Mouse (Mus musculus) liver, embryonic 14.5 days (tissue): ENCODE results near the gene Rab25. TPM values are rescaled to one million over a fixed set of nuclear protein-coding genes. Genes with fewer than 3 reads are reported as not detected.

Experiments
- ATAC-seq: fragments of 200-750 bp; cut with Nextera tagmentation; 2 replicates; pipeline ENCODE4 v1.8.0; 2017; ENCODE audit warnings: moderate number of reproducible peaks, mild to moderate bottlenecking, moderate library complexity; ENCODE audit not compliant: insufficient read depth
- DNase-seq, 3 experiments: peaks; one replicate each; pipeline ENCODE4 v3.0.0-alpha.2; 2012 to 2013; ENCODE audit warnings: low read depth in 3 of 3, low spot score in 3 of 3
- H3K27ac ChIP-seq: fragments of 300-500 bp; sonication (generic); 2 replicates; pipeline ENCODE4 v1.5.1; 2014; ENCODE audit warnings: moderate library complexity, mild to moderate bottlenecking, control low read depth, inconsistent platforms
- H3K27me3 ChIP-seq: fragments of 300-500 bp; sonication (generic); 2 replicates; pipeline ENCODE4 v1.6.1; 2014; ENCODE audit warnings: mild to moderate bottlenecking, low read length, moderate library complexity; ENCODE audit not compliant: control insufficient read depth, insufficient read depth
- H3K36me3 ChIP-seq: fragments of 300-500 bp; sonication (generic); replicated peaks from 2 replicates; pipeline ENCODE4 v1.6.1; 2014; ENCODE audit warnings: low read depth; ENCODE audit not compliant: control insufficient read depth, insufficient read depth
- H3K4me1 ChIP-seq, 2 experiments: fragments of 200-500 bp in 1 of 2; fragments of 300-500 bp in 1 of 2; sonication (generic) in 1 of 2; replicated peaks; 2 replicates each; pipeline ENCODE4 v1.6.1; 2012 to 2014; ENCODE audit warnings: antibody characterized with exemption in 1 of 2, inconsistent platforms in 1 of 2, low read length in 1 of 2; ENCODE audit not compliant: control insufficient read depth in 2 of 2, insufficient read depth in 2 of 2
- H3K4me2 ChIP-seq: fragments of 300-500 bp; sonication (generic); 2 replicates; pipeline ENCODE4 v1.6.1; 2014; ENCODE audit warnings: low read depth, mild to moderate bottlenecking, control low read depth, moderate library complexity
- H3K4me3 ChIP-seq, 2 experiments: fragments of 200-500 bp in 1 of 2; fragments of 300-500 bp in 1 of 2; sonication (generic) in 1 of 2; 2 replicates each; pipeline ENCODE4 v1.5.1; 2012 to 2014; ENCODE audit warnings: low read depth in 2 of 2, low read length in 2 of 2, mild to moderate bottlenecking in 2 of 2, control low read depth in 1 of 2, inconsistent platforms in 1 of 2, moderate library complexity in 1 of 2; ENCODE audit not compliant: insufficient read depth in 1 of 2
- H3K9ac ChIP-seq: fragments of 300-500 bp; sonication (generic); replicated peaks from 2 replicates; pipeline ENCODE4 v1.6.1; 2014; ENCODE audit warnings: mild to moderate bottlenecking, control low read depth, moderate library complexity
- H3K9me3 ChIP-seq: fragments of 300-500 bp; sonication (generic); 2 replicates; pipeline ENCODE4 v1.6.1; 2016; ENCODE audit warnings: low read length, mixed read lengths; ENCODE audit not compliant: control insufficient read depth
- CTCF ChIP-seq: IDR thresholded peaks from 2 replicates; pipeline ENCODE4 v1.5.1; 2016; ENCODE audit warnings: antibody characterized with exemption, low read depth, control low read depth
- EP300 ChIP-seq: IDR thresholded peaks from 2 replicates; pipeline ENCODE4 v1.6.1; 2016; ENCODE audit warnings: antibody characterized with exemption, low read depth
- WGBS: fragments of 180-500 bp; shearing (Covaris S2); extraction: QIAGEN DNeasy Blood & Tissue Kit; methylation state at CpG from one replicate; pipeline ENCODE4 v1.1.7; 2014; ENCODE audit not compliant: insufficient replicate concordance; 5-methylcytosine and 5-hydroxymethylcytosine counted together
- microRNA counts: library from miRNA; unstranded; fragments of <30 nt; microRNA quantifications from one replicate; lab custom pipeline; 2016
- microRNA-seq: library from miRNA; unstranded; fragments of <30 nt; microRNA quantifications from one replicate; pipeline ENCODE4, GENCODE M21; 2016
- polyA plus RNA-seq, 2 experiments: library from polyadenylated mRNA; depleted of rRNA in 1 of 2; stranded (reverse) in 1 of 2; unstranded in 1 of 2; fragments of >200 nt; fragmentation: Nextera tagmentation in 1 of 2; extraction: Ambion mirVana in 1 of 2; gene quantifications; 2 replicates each; pipeline versions ENCODE4 v1.2.1 to v1.2.3; 2012 to 2014

Rab25 gene
- polyA plus RNA-seq, 2 experiments: 0.25 to 0.52 TPM

DNA sequence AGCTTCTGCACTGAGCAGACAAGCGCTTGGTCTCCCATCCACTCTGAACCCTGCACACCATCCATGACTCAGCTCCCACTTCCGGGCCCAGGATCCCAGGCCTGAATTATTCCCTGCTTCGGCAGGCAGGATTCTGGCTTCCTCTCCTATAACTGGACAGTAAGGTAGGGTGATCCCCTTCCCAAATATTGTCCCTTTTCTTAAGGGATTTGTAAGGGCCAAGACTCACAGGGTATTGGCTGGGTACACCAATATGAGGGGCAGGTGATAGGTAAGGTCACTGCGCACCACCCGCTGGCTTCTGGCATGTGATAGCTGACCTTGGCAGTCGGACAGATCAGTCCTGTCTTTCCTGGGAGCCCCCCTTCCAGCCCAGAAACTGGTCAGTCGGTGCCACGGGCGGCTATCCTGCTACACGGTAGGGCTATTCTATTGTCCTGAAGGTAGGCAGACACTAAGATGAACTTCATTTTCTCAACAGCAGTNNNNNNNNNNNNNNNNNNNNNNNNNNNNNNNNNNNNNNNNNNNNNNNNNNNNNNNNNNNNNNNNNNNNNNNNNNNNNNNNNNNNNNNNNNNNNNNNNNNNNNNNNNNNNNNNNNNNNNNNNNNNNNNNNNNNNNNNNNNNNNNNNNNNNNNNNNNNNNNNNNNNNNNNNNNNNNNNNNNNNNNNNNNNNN lies 52.2 kb downstream of the Rab25 start:
- H3K36me3 ChIP-seq: peaks cover 35% of the 10 kb centered on the region
- no peaks in the 10 kb centered on the region for H3K27me3 ChIP-seq
- TF ChIP-seq CTCF: no peak
- no peak for TF ChIP-seq EP300
- no peak for ATAC-seq
- DNase-seq: no peak
- H3K4me3 ChIP-seq: 0 out of 4 replicates have a peak overlapping the region, but pooled peaks of 1 of the 2 experiments have one; percentile 33
- H3K27ac ChIP-seq: peak overlapping the region; percentile 94
- H3K4me2 ChIP-seq: peak overlapping the region; percentile 99
- WGBS: 75% methylated on average over 10 of the region's 10 CpGs
- H3K9ac ChIP-seq: peak overlapping the region; percentile 55
- peaks cover 75 to 78% of the 10 kb centered on the region in 2 experiments for H3K4me1 ChIP-seq
- no peaks in the 10 kb centered on the region for H3K9me3 ChIP-seq

DNA sequence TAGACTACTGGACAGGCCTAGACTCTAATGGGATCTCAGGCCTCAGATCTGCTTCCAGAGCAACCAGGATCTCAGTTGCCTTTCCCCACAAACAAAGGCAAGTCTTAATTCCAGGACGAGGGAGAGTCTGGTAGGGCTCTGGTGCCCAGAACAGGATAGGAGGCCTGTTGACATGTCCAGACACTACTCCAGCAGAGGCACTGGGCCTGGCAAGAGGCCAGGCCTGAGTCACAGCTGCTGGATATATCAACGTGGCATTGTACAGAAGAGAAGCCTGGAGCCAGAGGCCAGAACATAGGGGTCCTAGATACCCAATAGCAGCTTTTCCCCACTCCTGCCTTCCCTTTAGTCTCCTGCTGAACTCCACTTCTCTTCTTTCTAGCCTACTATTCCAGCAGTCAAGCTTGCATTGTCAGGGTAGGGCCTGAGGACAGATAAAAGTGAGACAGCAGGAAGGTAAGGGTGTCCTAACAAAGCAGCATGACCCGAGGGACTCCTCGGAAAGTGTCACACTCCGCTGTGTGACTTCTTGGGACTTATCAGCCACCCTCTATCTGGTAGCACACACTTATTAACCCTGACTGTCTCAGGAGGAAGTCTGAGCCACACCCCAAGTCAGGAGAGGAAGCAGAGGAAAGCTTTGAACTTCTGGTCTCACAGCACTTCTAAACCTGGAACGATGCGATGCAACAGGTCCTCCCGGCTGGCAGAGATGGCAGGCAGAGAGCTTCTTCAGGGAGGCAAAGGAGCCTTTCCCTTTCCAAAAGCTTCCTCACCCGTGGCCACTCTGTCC lies 53.1 kb downstream of the Rab25 start:
- peak; percentile 48 for ATAC-seq
- peak overlapping the region; percentile 99 for H3K4me2 ChIP-seq
- TF ChIP-seq CTCF (no peak), EP300 (no peak)
- no peaks in the 10 kb centered on the region for H3K9me3 ChIP-seq
- H3K27ac ChIP-seq: peak overlapping the region; percentile 94
- peak overlapping the region; percentile 55 for H3K9ac ChIP-seq
- peaks cover 72 to 73% of the 10 kb centered on the region in 2 experiments for H3K4me1 ChIP-seq
- H3K36me3 ChIP-seq: peaks cover 34% of the 10 kb centered on the region
- WGBS: 10% methylated on average over 9 of the region's 9 CpGs
- DNase-seq: peak; percentile 65 to 73 (median 72)
- H3K27me3 ChIP-seq: no peaks in the 10 kb centered on the region
- H3K4me3 ChIP-seq: peak overlapping the region; percentile 20 to 33; a peak in 3 of 4 replicates

DNA sequence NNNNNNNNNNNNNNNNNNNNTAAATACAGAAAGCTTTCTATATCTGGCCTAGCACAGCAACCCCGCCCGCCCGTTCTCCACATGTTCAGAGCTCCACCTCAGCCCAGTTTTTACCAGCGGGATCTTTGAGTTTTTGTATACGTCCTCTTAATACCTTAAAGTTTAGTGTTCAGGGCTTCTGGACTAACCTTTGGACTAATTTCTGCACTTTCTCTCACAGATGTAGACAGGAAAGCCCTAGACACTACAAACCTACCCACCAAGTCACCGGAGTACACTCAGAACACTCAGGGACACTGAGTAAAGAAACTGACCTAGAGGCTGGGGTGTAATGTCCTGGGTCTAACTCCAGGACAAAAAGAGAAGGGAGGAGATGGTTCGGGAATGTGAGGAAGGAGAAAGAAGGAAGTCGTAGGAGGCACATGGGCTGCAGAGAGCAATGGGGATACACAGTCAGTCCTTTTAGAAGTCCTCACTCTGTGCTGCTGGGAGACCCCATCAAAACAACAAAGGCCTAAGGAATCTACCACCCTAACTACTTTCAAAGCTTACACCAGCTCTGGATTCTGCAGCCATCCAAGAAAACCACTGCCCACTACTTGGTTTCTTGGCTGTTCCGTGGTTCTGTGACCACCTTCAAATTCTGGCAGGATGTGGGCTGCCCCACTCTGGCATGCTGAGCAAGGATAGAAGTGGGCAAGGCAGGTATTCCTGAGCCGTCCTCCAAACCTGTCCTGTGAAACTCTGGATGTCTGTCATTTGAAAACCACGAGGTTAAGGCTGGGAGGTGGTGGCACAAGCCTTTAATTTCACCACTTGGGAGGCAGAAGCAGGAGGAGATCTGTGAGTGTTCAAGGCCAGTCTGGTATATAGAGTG lies 54.2 kb downstream of the Rab25 start:
- Histone ChIP-seq H3K4me3 (peak overlapping the region in 1 of 2 experiments; percentile 3; a peak in 1 of 4 replicates), H3K36me3 (peaks cover 26% of the 10 kb centered on the region), H3K27me3 (no peaks in the 10 kb centered on the region), H3K9me3 (no peaks in the 10 kb centered on the region), H3K4me1 (peaks cover 67 to 70% of the 10 kb centered on the region in 2 experiments), H3K27ac (peak overlapping the region; percentile 94), H3K9ac (peak overlapping the region; percentile 86), H3K4me2 (peak overlapping the region; percentile 99)
- TF ChIP-seq CTCF (no peak), EP300 (no peak)
- WGBS: 33% methylated on average over 11 of the region's 11 CpGs
- DNase-seq (no peak), ATAC-seq (no peak)

MicroRNAs within 50 kb of the gene (microRNA counts, 519-probe panel; counts per million panel counts)
- 69.9 counts per million for microRNA mmu-miR-1905 (lab: Ali Mortazavi, UCI)

Small RNA genes within 50 kb of the gene (microRNA-seq; reads per million reads assigned to microRNA genes)
- gene Mir1905: not detected

Other genes with a start within 250 kb of the Rab25 start
- 29.2 and 31.1 TPM in 2 replicates for gene Glmp, start 223.3 kb downstream of the Rab25 start, polyA plus RNA-seq (2012; rRNA removed)
- 51.6 and 52.4 TPM in 2 replicates for gene Glmp, start 223.3 kb downstream of the Rab25 start, polyA plus RNA-seq (2014; fragmentation: Nextera tagmentation; extraction: Ambion mirVana)
- 0.70 and 0.92 TPM in 2 replicates for gene Tmem79, start 212.2 kb downstream of the Rab25 start, polyA plus RNA-seq (2012; rRNA removed)
- 0.92 and 1.0 TPM in 2 replicates for gene Tmem79, start 212.2 kb downstream of the Rab25 start, polyA plus RNA-seq (2014; fragmentation: Nextera tagmentation; extraction: Ambion mirVana)
- 33.6 and 36.6 TPM in 2 replicates for gene Smg5, start 212.0 kb downstream of the Rab25 start, polyA plus RNA-seq (2012; rRNA removed)
- 18.8 and 23.7 TPM in 2 replicates for gene Smg5, start 212.0 kb downstream of the Rab25 start, polyA plus RNA-seq (2014; fragmentation: Nextera tagmentation; extraction: Ambion mirVana)
- gene Paqr6, start 183.7 kb downstream of the Rab25 start, polyA plus RNA-seq (2012; rRNA removed): 7.8 and 8.7 TPM in 2 replicates
- 4.1 and 6.6 TPM in 2 replicates for gene Paqr6, start 183.7 kb downstream of the Rab25 start, polyA plus RNA-seq (2014; fragmentation: Nextera tagmentation; extraction: Ambion mirVana)
- 0.27 and 0.38 TPM in 2 replicates for gene Bglap3, start 175.6 kb downstream of the Rab25 start, polyA plus RNA-seq (2012; rRNA removed)
- 0.29 and 0.38 TPM in 2 replicates for gene Bglap3, start 175.6 kb downstream of the Rab25 start, polyA plus RNA-seq (2014; fragmentation: Nextera tagmentation; extraction: Ambion mirVana)
- gene Bglap2, start 169.6 kb downstream of the Rab25 start, polyA plus RNA-seq (2012; rRNA removed): not detected in 2 replicates
- not detected in 2 replicates for gene Bglap2, start 169.6 kb downstream of the Rab25 start, polyA plus RNA-seq (2014; fragmentation: Nextera tagmentation; extraction: Ambion mirVana)
- gene Bglap, start 163.8 kb downstream of the Rab25 start, polyA plus RNA-seq (2012; rRNA removed): not detected in 2 replicates
- gene Bglap, start 163.8 kb downstream of the Rab25 start, polyA plus RNA-seq (2014; fragmentation: Nextera tagmentation; extraction: Ambion mirVana): not detected in 2 replicates
- gene Pmf1, start 138.0 kb downstream of the Rab25 start, polyA plus RNA-seq (2012; rRNA removed): 59.1 and 60.6 TPM in 2 replicates
- 73.8 and 81.2 TPM in 2 replicates for gene Pmf1, start 138.0 kb downstream of the Rab25 start, polyA plus RNA-seq (2014; fragmentation: Nextera tagmentation; extraction: Ambion mirVana)
- gene Slc25a44, start 123.2 kb downstream of the Rab25 start, polyA plus RNA-seq (2012; rRNA removed): 8.8 and 9.2 TPM in 2 replicates
- gene Slc25a44, start 123.2 kb downstream of the Rab25 start, polyA plus RNA-seq (2014; fragmentation: Nextera tagmentation; extraction: Ambion mirVana): 9.9 and 11.7 TPM in 2 replicates
- gene Sema4a, start 87.1 kb downstream of the Rab25 start, polyA plus RNA-seq (2012; rRNA removed): 12.7 and 17.8 TPM in 2 replicates
- 9.1 and 10.5 TPM in 2 replicates for gene Sema4a, start 87.1 kb downstream of the Rab25 start, polyA plus RNA-seq (2014; fragmentation: Nextera tagmentation; extraction: Ambion mirVana)
- gene Lmna, start 38.3 kb downstream of the Rab25 start, polyA plus RNA-seq (2012; rRNA removed): 45.2 and 58.7 TPM in 2 replicates
- gene Lmna, start 38.3 kb downstream of the Rab25 start, polyA plus RNA-seq (2014; fragmentation: Nextera tagmentation; extraction: Ambion mirVana): 115 and 132 TPM in 2 replicates
- gene Mex3a, start 15.9 kb downstream of the Rab25 start, polyA plus RNA-seq (2012; rRNA removed): 1.1 and 1.3 TPM in 2 replicates
- gene Mex3a, start 15.9 kb downstream of the Rab25 start, polyA plus RNA-seq (2014; fragmentation: Nextera tagmentation; extraction: Ambion mirVana): 0.74 and 0.82 TPM in 2 replicates
- 63.1 and 73.1 TPM in 2 replicates for gene Lamtor2, start 4.8 kb upstream of the Rab25 start, polyA plus RNA-seq (2012; rRNA removed)
- gene Lamtor2, start 4.8 kb upstream of the Rab25 start, polyA plus RNA-seq (2014; fragmentation: Nextera tagmentation; extraction: Ambion mirVana): 60.5 and 62.0 TPM in 2 replicates
- gene Ubqln4, start 5.5 kb upstream of the Rab25 start, polyA plus RNA-seq (2012; rRNA removed): 22.7 and 27.2 TPM in 2 replicates
- 17.9 and 20.9 TPM in 2 replicates for gene Ubqln4, start 5.5 kb upstream of the Rab25 start, polyA plus RNA-seq (2014; fragmentation: Nextera tagmentation; extraction: Ambion mirVana)
- gene Ssr2, start 27.6 kb upstream of the Rab25 start, polyA plus RNA-seq (2012; rRNA removed): 165 and 230 TPM in 2 replicates
- 168 and 173 TPM in 2 replicates for gene Ssr2, start 27.6 kb upstream of the Rab25 start, polyA plus RNA-seq (2014; fragmentation: Nextera tagmentation; extraction: Ambion mirVana)
- gene Arhgef2, start 57.7 kb upstream of the Rab25 start, polyA plus RNA-seq (2012; rRNA removed): 8.5 and 8.9 TPM in 2 replicates
- 10.1 and 11.5 TPM in 2 replicates for gene Arhgef2, start 57.7 kb upstream of the Rab25 start, polyA plus RNA-seq (2014; fragmentation: Nextera tagmentation; extraction: Ambion mirVana)
- gene Rxfp4, start 104.8 kb upstream of the Rab25 start, polyA plus RNA-seq (2012; rRNA removed): not detected in 2 replicates
- gene Rxfp4, start 104.8 kb upstream of the Rab25 start, polyA plus RNA-seq (2014; fragmentation: Nextera tagmentation; extraction: Ambion mirVana): not detected in 2 replicates
- gene Khdc4, start 137.5 kb upstream of the Rab25 start, polyA plus RNA-seq (2012; rRNA removed): 24.2 and 29.4 TPM in 2 replicates
- gene Khdc4, start 137.5 kb upstream of the Rab25 start, polyA plus RNA-seq (2014; fragmentation: Nextera tagmentation; extraction: Ambion mirVana): 18.5 and 20.8 TPM in 2 replicates
- 15.8 and 20.3 TPM in 2 replicates for gene Rit1, start 168.5 kb upstream of the Rab25 start, polyA plus RNA-seq (2012; rRNA removed)
- 30.6 and 31.6 TPM in 2 replicates for gene Rit1, start 168.5 kb upstream of the Rab25 start, polyA plus RNA-seq (2014; fragmentation: Nextera tagmentation; extraction: Ambion mirVana)
- 0.35 and 0.55 TPM in 2 replicates for gene Syt11, start 226.9 kb upstream of the Rab25 start, polyA plus RNA-seq (2012; rRNA removed)
- gene Syt11, start 226.9 kb upstream of the Rab25 start, polyA plus RNA-seq (2014; fragmentation: Nextera tagmentation; extraction: Ambion mirVana): 0.47 and 0.57 TPM in 2 replicates